Mouse (Mus musculus) frontal cortex, postnatal 14 days (tissue): ENCODE measurements around the gene Tsg101.
A peak's percentile ranks its signal among the peaks of the same experiment; 100 is the strongest.

Source experiments
- DNase-seq, 2 experiments: peaks; one replicate each; pipeline ENCODE4 v3.0.0; 2022; ENCODE audit warnings: low spot score in 2 of 2

Tsg101 gene

DNA sequence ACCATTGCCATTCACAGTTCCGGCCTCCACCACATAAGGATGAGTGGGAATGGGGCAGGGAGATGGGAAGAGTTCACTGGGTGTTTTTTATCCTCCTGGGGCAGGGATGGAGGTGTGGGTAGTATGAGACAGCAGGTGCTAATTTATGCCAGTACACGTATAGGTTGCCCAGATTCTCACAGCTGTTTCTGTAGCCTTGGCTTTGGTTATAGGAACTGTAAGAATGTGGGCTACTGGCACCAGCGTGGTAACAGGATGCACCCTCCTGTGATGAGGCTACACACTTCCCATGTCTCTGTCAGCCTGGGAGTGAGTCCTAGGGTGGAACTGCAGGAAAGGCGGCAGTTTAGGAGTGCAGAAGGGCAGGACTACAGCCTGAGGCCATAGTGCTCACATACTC is 42.9 kb downstream of the Tsg101 start:
- no peak for DNase-seq

- DNase-seq = no peak
Observed at GRCm38 (mm10) chr7:46871988-46872387, 47.8 kb downstream of the Tsg101 start.

DNA sequence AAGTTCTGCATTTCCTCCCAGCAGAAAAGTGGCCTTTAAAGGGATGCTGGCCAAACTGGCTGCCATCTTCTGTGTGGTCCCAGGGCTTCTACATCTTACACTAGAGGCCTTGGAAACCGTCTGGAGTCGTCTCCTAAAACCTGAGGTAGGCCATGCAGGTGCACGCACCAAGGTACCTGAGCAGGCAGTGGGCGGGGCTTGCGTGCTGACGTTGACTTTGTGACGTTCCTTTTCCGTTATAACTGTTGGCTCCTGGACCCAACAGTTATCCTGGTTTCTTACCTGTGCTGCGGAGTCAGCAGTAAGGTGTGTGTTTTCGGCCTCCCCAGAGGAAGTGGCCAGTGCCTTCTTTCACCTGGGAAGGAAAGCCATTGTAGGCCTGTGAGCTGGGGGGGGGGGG is 58.8 kb downstream of the Tsg101 start, which contains the start of gene Ldhc:
Gene Ldhc, plus strand, starts transcription at position 208 of the 400 bp plus-strand sequence.
- DNase-seq = no peak

DNA sequence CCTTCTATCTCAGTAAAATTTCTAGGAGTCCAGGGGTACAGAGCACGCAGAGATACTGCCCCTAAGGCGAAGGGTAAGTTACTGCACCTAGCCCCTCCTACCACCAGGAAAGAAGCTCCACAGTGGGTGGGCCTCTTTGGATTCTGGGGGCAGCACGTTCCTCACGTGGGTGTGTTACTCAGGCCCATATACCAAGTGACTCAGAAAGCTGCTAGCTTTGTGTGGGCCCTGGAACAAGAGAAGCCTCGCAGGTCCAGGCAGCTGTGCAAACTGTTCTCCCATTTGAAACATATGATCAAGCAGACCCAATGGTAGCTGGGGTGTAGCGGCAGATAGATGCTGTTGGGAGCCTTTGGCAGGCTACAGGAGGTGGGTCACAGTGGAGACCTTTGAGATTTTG is 60.7 kb downstream of the Tsg101 start:
- no peak for DNase-seq

GRCm38 (mm10) chr7:46857436-46857835 is 62.3 kb downstream of the Tsg101 start:
- no peak for DNase-seq

DNA sequence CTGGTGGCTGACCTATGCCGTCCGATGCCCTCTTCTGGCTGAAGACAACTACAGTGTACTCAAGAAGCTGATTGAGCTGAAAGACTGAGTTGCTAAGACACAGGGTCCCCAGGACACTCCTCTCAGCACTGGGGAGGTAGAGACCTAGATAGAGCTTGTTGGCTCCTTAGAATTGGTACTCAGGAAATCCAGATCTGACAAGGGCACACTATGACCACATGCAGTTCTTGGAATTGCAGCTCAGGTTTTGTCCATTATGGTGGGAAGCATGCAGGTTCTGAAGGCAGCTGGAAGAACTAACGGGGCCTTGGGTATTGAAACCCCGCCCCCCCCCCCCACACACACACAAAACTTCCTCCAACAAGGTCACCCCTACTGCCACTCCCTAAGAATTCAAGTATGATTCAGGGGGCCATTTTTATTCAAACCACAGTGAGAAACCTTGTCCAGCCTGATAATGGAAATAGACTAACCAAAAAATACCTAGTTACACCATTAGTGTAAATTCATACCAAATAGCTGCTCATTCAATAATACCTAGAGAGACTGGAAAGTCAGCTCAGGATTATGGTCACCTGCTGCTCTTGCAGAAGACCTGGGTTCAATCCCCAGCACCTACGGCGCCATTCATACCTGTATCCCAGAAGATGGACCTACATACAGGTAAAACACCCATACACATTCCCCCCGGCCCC is 63.8 kb downstream of the Tsg101 start:
- no peak for DNase-seq

DNA sequence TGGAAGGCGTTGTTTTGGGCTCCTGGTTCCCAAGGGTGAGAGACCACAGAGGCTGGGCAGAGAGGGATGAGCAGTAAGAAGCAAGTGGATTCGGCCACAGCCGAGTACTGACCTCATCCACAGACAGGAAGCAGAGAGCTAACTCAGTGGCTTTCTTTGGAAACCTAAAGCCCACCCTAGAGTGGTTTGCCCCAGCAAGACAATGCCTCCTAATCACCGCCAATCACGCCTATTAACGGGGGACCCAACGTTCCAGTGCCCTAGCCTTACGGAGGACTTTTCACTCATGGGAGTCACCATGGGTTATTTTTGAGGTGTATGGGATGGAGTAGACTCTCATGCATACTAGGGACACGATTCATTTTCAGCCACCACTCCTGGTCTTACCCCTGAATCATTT is 66.4 kb downstream of the Tsg101 start:
- DNase-seq = no peak

- DNase-seq = no peak
Observed at GRCm38 (mm10) chr7:46852666-46853065, 67.1 kb downstream of the Tsg101 start.

GRCm38 (mm10) chr7:46851026-46851425 is 68.7 kb downstream of the Tsg101 start:
- DNase-seq = no peak

DNA sequence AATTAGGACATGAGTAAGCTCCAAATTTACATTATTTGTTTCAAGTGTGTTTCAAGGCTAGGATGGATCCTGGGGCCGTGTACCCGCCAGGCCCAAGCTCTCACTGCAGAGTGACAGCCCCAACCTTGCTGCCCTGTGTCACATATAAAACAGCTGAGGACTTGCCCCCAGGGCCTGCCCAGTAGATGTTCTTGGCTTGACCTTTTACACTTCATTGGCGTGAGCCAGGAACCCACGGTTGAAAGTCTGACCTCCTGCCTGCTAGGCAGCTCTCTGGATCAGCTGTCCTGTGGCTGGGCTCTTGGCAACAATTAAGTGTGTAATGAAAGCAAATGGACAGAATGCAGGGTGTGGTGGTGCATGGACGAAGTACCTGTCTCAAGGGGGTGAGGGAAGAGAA is 70.5 kb downstream of the Tsg101 start:
- DNase-seq = no peak

- DNase-seq = peak; percentile 42 to 58
Observed at GRCm38 (mm10) chr7:46846486-46847244, 73.1 kb downstream of the Tsg101 start.

DNA sequence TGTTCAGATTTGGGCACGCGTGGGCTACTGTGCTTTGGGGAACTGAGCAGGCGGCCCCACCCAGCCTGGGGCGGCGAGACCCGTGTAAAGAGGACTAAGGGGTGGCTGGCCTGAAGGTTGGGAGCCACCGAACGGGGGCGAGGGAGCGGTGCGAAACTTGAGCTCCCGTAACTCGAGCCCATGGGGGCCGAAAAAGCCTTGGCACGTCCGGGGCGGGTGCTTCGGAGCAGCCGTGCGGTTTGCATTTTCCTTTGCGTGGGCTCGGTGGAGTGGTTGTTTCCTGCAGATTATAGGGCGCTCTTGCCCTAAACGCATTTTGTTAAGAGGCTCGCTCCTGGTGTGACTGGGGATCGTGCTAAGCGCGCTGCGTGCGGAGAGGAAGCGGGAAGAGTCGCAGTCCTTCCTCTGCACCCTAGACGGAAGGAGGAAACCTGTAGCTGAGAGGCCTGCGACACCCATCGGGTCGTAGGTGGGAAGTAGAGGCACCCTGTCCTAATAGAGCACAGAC is 73.7 kb downstream of the Tsg101 start:
- DNase-seq = peak in 1 of 2 experiments; percentile 36

- DNase-seq = peak; percentile 84 to 89
Observed at GRCm38 (mm10) chr7:46845211-46845977, 74.4 kb downstream of the Tsg101 start.

GRCm38 (mm10) chr7:46843576-46843975 is 76.2 kb downstream of the Tsg101 start:
- DNase-seq = no peak

DNA sequence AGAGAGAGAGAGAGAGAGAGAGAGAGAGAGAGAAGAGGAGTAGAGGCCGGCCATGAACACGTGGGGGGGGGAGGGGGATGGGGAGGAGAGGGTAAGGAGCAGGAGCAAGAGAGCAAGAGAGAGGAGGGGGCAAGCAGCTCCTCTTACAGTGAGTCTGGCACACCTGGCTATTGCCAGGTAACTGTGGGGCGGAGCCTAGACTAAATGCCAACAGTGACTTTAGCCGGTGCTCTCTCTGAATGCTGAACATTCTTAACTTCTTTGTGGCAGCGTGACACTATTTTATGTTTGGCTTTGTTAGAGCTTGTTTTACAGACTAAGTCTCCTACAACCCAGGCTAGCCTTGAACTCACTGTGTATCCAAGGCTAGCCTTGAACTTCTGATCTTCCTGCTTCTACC is 77.5 kb downstream of the Tsg101 start:
- DNase-seq = no peak

GRCm38 (mm10) chr7:46840787-46841525 is 78.8 kb downstream of the Tsg101 start, which contains the start of gene Ldha:
Gene Ldha, plus strand, starts transcription at chr7:46841475.
- no peak for DNase-seq

DNA sequence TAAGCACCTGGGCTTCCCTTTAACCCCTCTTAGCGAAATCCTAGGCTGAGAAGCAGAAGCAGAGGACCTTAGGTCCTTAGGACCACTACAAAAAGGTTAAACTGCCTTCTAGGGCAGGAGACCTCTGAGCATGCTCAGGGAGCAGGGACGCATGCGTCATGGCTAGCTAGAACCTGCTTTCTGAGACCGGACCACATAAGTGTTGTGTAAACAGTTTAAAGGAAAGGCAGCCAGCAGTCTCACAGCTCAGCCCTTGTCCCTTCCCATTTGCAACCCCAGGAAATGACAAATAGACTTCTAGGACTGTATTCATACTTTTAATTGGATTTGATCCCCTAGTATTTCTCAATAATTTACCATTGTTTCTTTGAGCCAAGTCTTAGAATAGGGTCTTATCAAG is 79.4 kb downstream of the Tsg101 start:
- DNase-seq = no peak

- no peak for DNase-seq
Observed at GRCm38 (mm10) chr7:46839861-46840260, 79.9 kb downstream of the Tsg101 start.

GRCm38 (mm10) chr7:46839446-46839845 is 80.3 kb downstream of the Tsg101 start:
- DNase-seq = no peak
